Comparison of ENCODE assay signal across 20 mouse cellular contexts in the genomic region with DNA sequence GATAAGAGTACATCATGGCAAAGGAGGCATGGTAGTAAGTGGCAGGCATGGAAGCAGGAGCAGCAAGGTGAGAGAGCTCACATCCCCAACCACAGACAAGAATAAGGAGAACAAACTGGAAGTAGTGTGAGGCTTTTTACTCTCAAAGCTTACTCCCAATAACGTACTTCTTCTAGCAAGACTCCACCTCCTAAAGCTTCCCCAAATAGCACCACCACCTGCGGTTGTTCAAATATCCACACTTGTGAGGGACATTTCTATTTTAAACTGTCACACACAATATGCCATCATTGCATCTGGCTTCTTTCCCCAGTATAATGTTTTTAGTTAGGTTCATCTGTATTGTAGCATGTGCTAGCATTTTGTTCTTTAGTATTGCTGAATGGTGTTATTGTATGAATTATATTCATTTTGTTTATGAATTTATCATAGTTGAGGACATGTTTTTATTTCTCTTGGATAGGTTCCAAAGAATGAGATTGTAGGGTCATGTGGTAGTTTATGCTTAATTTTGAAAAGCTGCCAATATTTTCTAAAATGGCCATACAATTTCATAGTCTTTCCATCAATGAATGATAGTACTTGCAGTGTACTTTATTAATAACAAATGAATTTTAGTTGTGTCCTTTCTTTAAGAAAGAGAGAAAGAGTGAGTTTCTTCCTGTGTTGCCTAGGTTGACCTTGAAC. TPM values are rescaled to one million over a fixed set of nuclear protein-coding genes. Genes with fewer than 3 reads are reported as not detected.
DNase-seq lines count a peak whose midpoint lies in the region; ATAC-seq and TF ChIP-seq lines count a peak whose summit lies in the region.
"Had no signal": no experiment of that assay in that cellular context is flagged by ENCODE, and none has a peak within 500 bp of the region (broad histone marks: within the 10 kb centered on the region; RNA-seq: fewer than 3 reads in every experiment).

No protein-coding gene starts in this region.

- DNase-seq in cerebellum, adult 9-10 months: peak; percentile 44
- DNase-seq in cerebellum, postnatal 10 days: no peak
- peak in 1 of 2 experiments; percentile 28 for DNase-seq in layer of hippocampus, adult 2 months (ENCODE audit: low spot score in 2 of 2)
- DNase-seq in layer of hippocampus, postnatal 14 days (ENCODE audit: low spot score in 2 of 2): no peak
- peak; percentile 46 for DNase-seq in A20 (ENCODE audit: low read depth, low spot score)
- DNase-seq in adrenal gland, adult 8-10 months: no peak
- DNase-seq: adrenal gland, postnatal 36 days; cerebellum, postnatal 36 days; kidney, adult 9 months; kidney, postnatal 4 days; lung, adult 2 months; thymus, adult 2 months had no signal

- ATAC-seq in megakaryocyte, adult 5-6 weeks (ENCODE audit: poor library complexity, severe bottlenecking): peak; percentile 49; the same call in 1 of the 2 replicates
- ATAC-seq in monocyte, adult 5-6 weeks (replicated peaks; ENCODE audit: insufficient number of reproducible peaks, low FRiP score, low TSS enrichment, poor library complexity, severe bottlenecking): no peak
- ATAC-seq: activated CD4-positive, CD25-positive, alpha-beta regulatory T cell, adult 4 months; forebrain, embryonic 14.5 days; Patski had no signal

- H3K4me3 ChIP-seq in layer of hippocampus, adult 2 months: no peak overlapping the region
- H3K4me3 ChIP-seq: erythroblast, embryonic 14.5 days; heart, embryonic 10.5 days; limb, embryonic 10.5 days had no signal

- H3K27ac ChIP-seq in layer of hippocampus, adult 2 months: peak overlapping the region; percentile 43; the same call in 1 of the 2 replicates
- H3K27ac ChIP-seq: heart, embryonic 10.5 days; limb, embryonic 10.5 days had no signal

- no peak for TF ChIP-seq CTCF in layer of hippocampus, adult 2 months (conservative IDR thresholded peaks at IDR 0.05)

RNA-seq across cellular contexts. Expression of a gene that starts 9.4 kb away (rescaled TPM):
- 100 to 1,000 TPM; 131 to 133 TPM for total RNA-seq in layer of hippocampus, adult 2 months (2021)
- total RNA-seq in layer of hippocampus, postnatal 14 days (2021): 100 to 1,000 TPM in 1 of 2 experiments, 10 to 100 TPM in 1; 99.1 to 100 TPM
- total RNA-seq in megakaryocyte, adult 5-6 weeks (2015): 53.0 and 63.4 TPM in 2 replicates
- 65.0 and 75.9 TPM in 2 replicates for total RNA-seq in megakaryocyte, adult 5-6 weeks (2017)
- 100 to 1,000 TPM in 2 of 4 experiments, 10 to 100 TPM in 2; 75.8 to 109 (median 89.6) TPM for total RNA-seq in adrenal gland, adult 8-10 months (2022)
- total RNA-seq in monocyte, adult 5-6 weeks (2017): 78.4 to 114 TPM (median 84.2 TPM) in 3 replicates

Comparison
In these comparisons a context has a peak if more than half of its experiments do, and no peak if none do; other contexts are left out.
1. DNase-seq: peak in cerebellum, adult 9-10 months (single experiment) and A20 (single experiment); none in cerebellum, postnatal 10 days (0 of 2), layer of hippocampus, postnatal 14 days (0 of 2) and adrenal gland, adult 8-10 months (single experiment).